Mouse (Mus musculus) splenic B cell, adult 2 months (primary cell): ENCODE measurements around the gene Glycam1.
A peak's percentile ranks its signal among the peaks of the same experiment; 100 is the strongest.
"Not testable (repeated sequence)": the region's sequence is repeated elsewhere in the genome, so short reads cannot be mapped to it uniquely, and the experiment has no call there.

Source experiments
- DNase-seq: peaks from one replicate; pipeline ENCODE4 v3.0.0-alpha.2; 2011; ENCODE audit warnings: low read depth, low spot score
- H3K27me3 ChIP-seq: 2 replicates; pipeline ENCODE4 v1.6.1; 2012; ENCODE audit warnings: mild to moderate bottlenecking, low read length, moderate library complexity, mixed read lengths; ENCODE audit not compliant: control insufficient read depth, poor library complexity, insufficient read depth, severe bottlenecking
- H3K36me3 ChIP-seq: 2 replicates; pipeline ENCODE4 v1.6.1; 2012; ENCODE audit warnings: mild to moderate bottlenecking, low read length, moderate library complexity, mixed read lengths; ENCODE audit not compliant: control insufficient read depth, poor library complexity, insufficient read depth, severe bottlenecking

The Glycam1 gene

DNA sequence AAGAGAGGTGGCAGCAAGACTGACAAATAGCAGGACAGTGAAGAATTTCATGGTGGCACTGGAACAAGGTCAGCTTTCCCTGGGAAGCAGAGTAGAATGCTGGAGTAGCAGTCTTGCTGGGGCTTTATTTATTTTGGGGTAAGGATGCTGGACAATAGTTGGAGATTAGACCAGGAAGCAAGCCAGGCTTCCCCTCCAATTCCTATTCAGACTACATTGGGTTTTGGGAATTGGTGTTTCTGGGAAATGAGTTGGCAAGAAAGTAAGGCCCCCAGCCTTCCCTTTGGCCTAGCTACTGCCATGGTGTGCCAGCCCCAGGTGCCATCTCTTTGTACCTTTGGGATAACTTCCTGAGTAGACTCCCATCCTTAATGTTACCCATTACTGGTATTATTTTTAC lies at the start of gene Glycam1:
Gene Glycam1, minus strand, starts transcription at position 101 of the 400 bp plus-strand sequence.
- no peaks in the 10 kb centered on the region for H3K36me3 ChIP-seq
- DNase-seq: no peak
- no peaks in the 10 kb centered on the region for H3K27me3 ChIP-seq

DNA sequence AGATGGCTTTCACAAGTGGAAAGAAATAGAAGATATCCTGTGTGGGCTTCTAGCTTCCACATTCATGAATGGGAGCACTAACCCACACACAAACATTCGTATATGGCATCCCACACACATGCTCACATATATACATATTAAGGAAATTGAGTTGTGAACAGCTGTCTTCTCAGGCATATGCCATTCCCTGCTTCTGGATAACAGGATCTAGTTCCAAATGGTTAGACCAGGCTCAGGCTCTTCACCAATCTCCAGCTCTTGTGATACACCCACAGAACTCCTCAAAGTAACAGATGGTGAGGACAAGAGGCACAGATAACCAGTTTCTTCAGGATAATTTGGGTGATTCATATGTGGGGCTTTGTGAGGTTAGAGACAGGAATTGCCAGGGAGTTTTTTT lies 39.6 kb upstream of the Glycam1 start:
- no peak for DNase-seq
- Histone ChIP-seq H3K27me3 (no peaks in the 10 kb centered on the region), H3K36me3 (no peaks in the 10 kb centered on the region)

DNA sequence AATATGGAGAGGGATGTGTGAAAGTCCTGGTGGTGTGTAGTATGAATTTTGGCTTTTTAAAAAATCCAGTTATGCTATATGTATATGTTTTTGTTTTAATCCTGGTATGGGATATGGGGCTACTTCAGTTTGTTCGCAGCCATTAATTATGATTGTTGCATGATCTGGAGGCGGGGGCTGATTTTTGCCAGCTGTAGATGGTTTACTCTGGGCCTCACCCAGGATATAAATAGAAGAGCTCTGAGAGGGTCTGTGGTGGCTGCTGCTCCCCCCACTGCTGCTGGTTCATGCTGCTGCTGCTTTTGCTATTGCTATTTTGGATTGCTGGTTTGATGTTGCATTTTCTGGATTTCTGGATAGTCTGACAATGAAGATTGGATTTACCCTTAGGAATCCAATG lies 25.9 kb upstream of the Glycam1 start:
- Histone ChIP-seq H3K36me3 (no peaks in the 10 kb centered on the region), H3K27me3 (no peaks in the 10 kb centered on the region)
- no peak for DNase-seq

DNA sequence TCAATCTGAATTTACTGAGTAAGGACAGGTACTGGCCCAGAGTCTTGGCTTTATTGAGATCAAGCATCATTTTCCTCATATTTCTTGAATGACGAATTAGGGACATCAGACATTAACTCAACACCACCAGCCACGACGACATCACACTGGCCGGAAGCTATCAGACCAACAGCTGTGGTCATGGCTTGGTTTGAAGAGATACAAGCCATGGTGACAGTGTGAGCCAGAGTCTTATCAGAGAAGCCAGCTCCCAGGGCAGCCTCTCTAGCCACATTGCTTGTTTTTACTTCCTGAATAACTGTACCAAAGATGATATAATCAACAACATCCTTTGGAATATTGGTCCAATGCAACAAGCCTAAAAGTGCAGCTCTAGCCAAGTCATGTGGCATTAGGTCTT lies 22.9 kb upstream of the Glycam1 start:
- H3K27me3 ChIP-seq: not testable (repeated sequence)

DNA sequence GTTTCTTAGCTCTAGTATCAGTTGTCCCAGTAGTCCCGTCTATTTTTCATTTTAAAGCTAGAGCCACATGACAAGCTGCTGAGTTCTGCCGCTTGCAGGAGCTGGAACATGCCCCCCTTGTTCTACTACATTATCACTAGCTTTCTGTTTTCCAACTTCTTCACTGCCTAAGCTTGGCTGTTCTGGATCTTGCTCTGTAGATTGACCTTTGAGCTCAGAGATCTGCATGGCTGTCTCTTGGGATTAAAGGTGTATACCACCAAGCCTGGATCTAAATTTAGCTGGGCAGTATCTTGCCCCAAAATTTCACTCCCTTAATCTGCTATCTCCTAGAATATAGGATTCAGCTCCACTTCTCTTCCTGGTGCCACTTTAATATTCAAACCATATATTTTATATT lies 21.0 kb upstream of the Glycam1 start:
- DNase-seq: no peak
- Histone ChIP-seq H3K36me3 (no peaks in the 10 kb centered on the region), H3K27me3 (no peaks in the 10 kb centered on the region)

More for the DNA sequence above, 22.9 kb upstream of the Glycam1 start:
- DNase-seq, H3K36me3 ChIP-seq: not testable (repeated sequence)

DNA sequence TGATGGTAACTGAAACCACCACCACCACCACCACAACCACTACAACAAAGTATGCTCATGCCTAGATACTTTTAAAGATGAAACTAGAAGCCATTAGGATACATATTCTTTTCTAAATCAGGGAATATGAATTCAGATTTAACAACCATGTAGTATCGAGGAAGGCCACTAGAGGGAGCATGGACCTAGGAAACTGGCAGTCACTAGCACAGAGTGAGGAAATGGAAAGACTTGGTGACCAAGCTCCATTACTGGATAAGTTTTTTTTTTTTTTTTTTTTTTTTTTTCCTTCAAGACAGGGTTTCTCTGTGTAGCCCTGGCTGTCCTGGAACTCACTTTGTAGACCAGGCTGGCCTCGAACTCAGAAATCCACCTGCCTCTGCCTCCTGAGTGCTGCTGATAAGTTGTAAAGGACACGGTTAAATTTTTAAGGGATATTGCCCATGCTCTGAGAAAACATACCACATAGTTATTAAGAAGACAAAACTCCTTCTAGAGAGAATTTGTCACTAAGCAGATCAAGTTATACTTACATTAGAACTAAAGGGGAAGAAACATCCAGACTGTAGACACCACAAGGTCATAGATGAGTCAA lies 12.7 kb downstream of the Glycam1 start:
- peak; percentile 68 for DNase-seq
- H3K27me3 ChIP-seq: no peaks in the 10 kb centered on the region
- H3K36me3 ChIP-seq: no peaks in the 10 kb centered on the region; the same call in 1 of the 2 replicates

DNA sequence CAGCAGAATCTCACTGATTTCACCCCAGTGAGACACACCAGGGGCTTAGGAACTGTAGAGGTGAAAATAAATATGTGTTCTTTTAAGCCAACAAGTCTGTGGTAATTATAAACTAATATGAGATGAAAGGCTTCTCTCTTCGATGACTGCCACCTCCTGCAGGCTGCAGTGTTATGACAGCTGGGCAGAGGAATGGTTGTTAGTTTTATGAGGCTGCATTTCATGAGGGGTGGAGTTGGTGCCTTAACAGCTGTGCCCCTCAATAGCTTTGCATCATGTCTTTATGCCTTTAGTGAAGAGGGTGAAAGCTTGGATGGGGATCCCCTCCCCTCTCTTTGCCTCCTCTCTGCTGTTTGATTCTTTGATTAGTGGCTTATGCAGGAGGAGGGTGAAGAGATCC lies 13.8 kb downstream of the Glycam1 start:
- Histone ChIP-seq H3K36me3 (no peaks in the 10 kb centered on the region; the same call in 1 of the 2 replicates), H3K27me3 (no peaks in the 10 kb centered on the region)
- no peak for DNase-seq

DNA sequence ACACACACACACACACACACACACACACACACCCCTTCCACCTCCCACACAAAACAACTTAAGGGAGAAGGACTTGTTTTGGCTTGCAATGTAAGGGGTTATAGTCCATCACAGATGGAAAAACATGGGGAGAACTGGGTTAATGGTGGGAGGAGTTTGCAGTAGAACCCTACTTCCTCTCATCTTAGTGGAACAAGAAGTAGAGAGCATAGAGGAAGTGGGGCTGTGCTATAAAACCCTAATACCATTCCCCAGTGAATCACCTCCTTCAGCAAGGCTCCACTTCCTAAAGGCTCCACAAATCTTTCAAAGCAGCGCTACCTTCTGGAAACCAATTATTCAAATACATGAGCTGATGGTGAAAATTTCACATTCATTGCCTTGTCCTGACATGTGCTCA lies 15.4 kb downstream of the Glycam1 start:
- Histone ChIP-seq H3K36me3 (no peaks in the 10 kb centered on the region; the same call in 1 of the 2 replicates), H3K27me3 (no peaks in the 10 kb centered on the region)
- peak; percentile 7 for DNase-seq

DNA sequence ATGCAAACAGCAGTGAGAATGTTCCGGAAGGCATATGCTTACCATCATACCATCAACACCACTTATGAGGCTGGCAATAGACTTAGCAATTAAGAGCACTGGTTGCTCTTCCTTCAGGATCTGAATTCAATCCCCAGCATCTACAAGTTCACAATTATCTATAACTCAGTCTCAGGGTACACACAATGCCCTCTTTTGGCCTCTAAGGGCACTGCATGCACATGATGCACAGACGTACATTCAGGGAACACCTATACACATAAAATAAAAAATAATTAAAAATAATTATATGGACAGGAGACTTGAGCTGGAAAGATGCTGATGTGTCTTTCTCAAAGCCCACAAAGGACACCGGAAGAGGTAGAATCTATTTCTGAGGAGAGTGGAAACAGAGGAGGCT lies 16.9 kb downstream of the Glycam1 start:
- H3K27me3 ChIP-seq: no peaks in the 10 kb centered on the region
- DNase-seq: no peak
- H3K36me3 ChIP-seq: no peaks in the 10 kb centered on the region; the same call in 1 of the 2 replicates

DNA sequence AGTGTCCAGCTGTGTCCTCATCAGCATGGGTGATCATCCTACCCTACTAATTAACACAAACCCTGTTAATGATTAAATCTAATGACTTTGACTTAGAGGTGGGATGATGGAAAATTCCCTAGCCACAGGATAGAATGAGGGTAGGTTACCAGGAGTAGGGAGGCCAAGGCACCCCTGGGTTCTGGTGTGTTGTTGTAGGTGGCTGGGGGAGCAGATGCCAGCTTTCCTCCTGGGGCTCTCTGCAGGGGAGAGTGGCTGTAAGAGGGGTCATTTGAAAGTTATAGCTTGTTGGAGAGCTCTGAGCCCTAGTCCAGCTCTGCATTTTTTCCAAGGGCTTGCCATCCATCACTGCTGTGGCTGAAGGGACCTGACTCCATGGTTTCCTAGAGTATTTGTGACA lies 22.4 kb downstream of the Glycam1 start:
- H3K27me3 ChIP-seq: no peaks in the 10 kb centered on the region
- no peaks in the 10 kb centered on the region for H3K36me3 ChIP-seq
- DNase-seq: no peak

DNA sequence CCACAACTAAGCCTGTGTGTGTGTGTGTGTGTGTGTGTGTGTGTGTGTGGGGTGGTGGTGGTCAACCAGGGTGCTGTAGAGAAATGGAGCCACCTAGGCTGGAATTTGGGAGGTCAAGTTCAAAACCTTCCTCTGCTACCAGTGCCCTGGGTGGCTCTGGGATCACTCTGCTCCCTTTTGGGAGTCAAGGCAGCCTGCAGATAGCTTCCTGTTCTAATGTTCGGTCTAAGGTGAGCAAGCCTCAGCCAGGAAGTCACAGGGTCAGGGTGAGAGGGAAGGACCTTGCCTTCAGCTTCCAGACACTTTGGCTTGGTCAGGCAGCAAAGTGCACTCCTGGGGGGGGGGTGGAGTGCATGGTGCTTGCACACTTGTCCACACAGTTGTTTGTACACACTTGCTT lies 24.2 kb downstream of the Glycam1 start:
- Histone ChIP-seq H3K36me3 (no peaks in the 10 kb centered on the region), H3K27me3 (no peaks in the 10 kb centered on the region)
- no peak for DNase-seq

DNA sequence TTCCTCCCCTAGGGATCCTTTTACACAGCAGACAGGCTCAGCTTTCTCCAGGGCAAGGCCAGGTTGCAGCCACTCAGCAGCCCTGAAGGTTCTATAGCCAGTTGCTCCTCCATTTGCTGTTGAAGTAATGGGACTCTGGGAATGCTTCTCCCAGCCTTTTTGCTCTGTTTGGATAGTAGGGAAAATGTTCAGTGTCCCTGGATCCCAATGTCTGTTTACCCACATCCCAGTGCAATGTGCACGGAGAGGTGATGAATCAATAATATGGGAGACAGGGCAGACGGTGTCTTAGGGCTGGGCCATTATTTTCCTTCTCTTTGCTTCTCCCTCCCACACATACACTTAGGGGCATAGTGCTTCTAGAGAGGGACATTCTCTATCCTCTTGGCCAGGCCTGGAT lies 25.6 kb downstream of the Glycam1 start:
- Histone ChIP-seq H3K36me3 (no peaks in the 10 kb centered on the region), H3K27me3 (no peaks in the 10 kb centered on the region)
- no peak for DNase-seq

DNA sequence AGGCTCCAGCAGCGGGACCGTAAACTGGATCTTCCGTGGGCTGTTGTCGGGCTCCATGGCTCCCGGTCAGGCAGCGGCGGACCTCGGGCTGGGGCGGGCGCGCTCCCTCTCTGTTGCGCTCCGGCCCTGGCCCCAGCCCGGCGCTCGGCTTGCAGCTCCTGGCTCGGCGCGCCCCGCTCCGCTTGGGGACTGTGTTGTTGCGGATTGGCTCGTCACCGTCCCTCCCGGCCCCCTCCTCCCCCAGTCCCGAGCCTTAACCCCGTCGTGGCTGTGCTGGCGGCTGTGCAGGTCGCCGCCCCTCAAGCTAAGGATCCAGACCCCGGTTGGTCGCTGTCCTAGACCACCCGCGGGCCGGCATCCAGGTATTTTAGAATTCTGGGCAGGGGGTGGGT lies 27.1 kb downstream of the Glycam1 start, which contains the start of gene Ppp1r1a:
Gene Ppp1r1a, minus strand, starts transcription at position 182 of the 392 bp plus-strand sequence.
- no peak for DNase-seq
- H3K27me3 ChIP-seq: no peaks in the 10 kb centered on the region
- H3K36me3 ChIP-seq: no peaks in the 10 kb centered on the region

DNA sequence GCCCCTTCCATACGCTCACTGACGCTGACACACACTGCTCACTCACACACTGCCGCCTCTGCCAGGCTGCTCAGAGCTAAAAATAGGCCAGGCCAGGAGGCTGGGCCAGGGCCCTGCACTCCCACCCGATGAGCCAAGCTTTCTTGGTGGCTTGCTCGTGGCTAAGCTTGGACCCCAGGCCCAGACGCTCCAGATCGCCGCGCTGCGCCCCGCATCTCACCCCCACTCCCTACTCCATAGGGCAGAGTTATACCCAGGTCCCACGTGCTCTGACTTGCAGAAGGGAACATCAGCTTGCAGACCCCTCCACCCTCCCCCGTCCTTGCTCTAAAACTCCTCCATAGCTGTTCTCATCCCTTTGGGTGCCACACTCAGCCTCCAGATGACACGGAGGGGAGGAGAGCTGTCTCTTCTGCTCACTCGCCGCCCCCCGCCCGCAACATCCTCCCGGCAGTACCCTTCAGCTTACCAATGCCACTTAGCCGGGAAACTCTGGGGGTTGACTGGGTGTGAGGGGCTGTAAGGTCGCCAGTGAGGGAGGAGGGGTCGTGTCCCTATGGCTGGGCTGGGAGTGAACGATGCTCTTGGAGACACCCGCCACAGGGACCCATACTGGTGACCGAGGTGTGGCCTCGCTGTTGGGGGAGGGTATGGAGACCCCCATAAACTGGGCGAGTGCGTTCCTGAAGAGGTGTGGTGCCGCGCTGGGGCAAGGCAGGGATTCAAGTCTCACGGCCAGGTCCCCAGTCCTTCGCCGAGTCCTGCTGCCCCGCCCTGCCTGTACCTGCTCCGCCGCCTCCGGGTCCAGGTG lies 27.7 kb downstream of the Glycam1 start:
- Histone ChIP-seq H3K27me3 (no peaks in the 10 kb centered on the region), H3K36me3 (no peaks in the 10 kb centered on the region)
- no peak for DNase-seq

DNA sequence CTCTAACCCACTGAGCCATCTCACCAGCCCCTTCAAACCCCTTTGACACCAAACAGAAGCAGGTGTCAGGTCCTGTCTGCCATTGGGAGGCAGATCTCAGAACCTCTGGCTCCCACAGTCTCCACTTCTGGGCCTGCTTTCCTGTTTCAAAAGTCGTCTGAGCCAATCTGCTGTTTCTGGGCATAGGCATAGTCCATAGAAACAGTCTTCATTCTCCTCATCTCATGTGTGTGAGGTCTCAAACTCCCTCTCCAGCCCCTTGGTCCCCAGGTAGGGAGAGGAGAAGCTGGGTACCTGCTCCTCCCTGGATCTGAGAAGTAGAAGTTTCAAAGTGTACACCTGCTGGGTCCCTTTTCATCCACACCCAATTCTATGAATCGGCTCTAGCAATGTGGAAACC lies 28.4 kb downstream of the Glycam1 start:
- no peak for DNase-seq
- H3K27me3 ChIP-seq: no peaks in the 10 kb centered on the region
- H3K36me3 ChIP-seq: no peaks in the 10 kb centered on the region
